8 mouse cellular contexts compared by ENCODE assay signal in genomic region chr6:116264836-116265235, GRCm38 (mm10). TPM values are rescaled to one million over a fixed set of nuclear protein-coding genes. Genes with fewer than 3 reads are reported as not detected.
DNase-seq lines count a peak whose midpoint lies in the region; ATAC-seq and TF ChIP-seq lines count a peak whose summit lies in the region.

No protein-coding gene starts in this region.

- H3K27me3 ChIP-seq in lung, embryonic 15.5 days, result no peaks in the 10 kb centered on the region
- H3K27me3 ChIP-seq in forebrain, embryonic 10.5 days (ENCODE audit: poor library complexity, severe bottlenecking), result no peaks in the 10 kb centered on the region
- H3K27me3 ChIP-seq in limb, embryonic 14.5 days (ENCODE audit: control insufficient read depth, insufficient read depth, low read length), result no peaks in the 10 kb centered on the region
- no peaks in the 10 kb centered on the region for H3K27me3 ChIP-seq in neural tube, embryonic 15.5 days (replicated peaks)

- H3K9me3 ChIP-seq in lung, embryonic 15.5 days, result no peaks in the 10 kb centered on the region
- H3K9me3 ChIP-seq in forebrain, embryonic 10.5 days, result no peaks in the 10 kb centered on the region
- no peaks in the 10 kb centered on the region for H3K9me3 ChIP-seq in limb, embryonic 14.5 days (ENCODE audit: control insufficient read depth, low read length)
- no peaks in the 10 kb centered on the region for H3K9me3 ChIP-seq in neural tube, embryonic 15.5 days (replicated peaks)

- H3K4me2 ChIP-seq in lung, embryonic 15.5 days, result peak overlapping the region; percentile 66
- H3K4me2 ChIP-seq in limb, embryonic 14.5 days (replicated peaks; ENCODE audit: low read depth, low read length, severe bottlenecking), result peak overlapping the region; percentile 74; the same call in 1 of the 2 replicates
- H3K4me2 ChIP-seq in neural tube, embryonic 15.5 days, result peak overlapping the region; percentile 77

- 77% methylated on average over 11 of the region's 11 CpGs for WGBS in lung, embryonic 15.5 days
- WGBS in forebrain, embryonic 10.5 days, result 87% methylated on average over 11 of the region's 11 CpGs
- 78% methylated on average over 11 of the region's 11 CpGs for WGBS in limb, embryonic 14.5 days
- 80% methylated on average over 11 of the region's 11 CpGs for WGBS in neural tube, embryonic 15.5 days

- peaks cover 12% of the 10 kb centered on the region; the same call in 1 of the 2 replicates for H3K4me1 ChIP-seq in lung, embryonic 15.5 days
- H3K4me1 ChIP-seq in forebrain, embryonic 10.5 days, result peaks cover 32% of the 10 kb centered on the region
- H3K4me1 ChIP-seq in limb, embryonic 14.5 days (ENCODE audit: control insufficient read depth, insufficient read depth, low read length), result peaks cover 3% of the 10 kb centered on the region; the same call in 1 of the 2 replicates
- H3K4me1 ChIP-seq in neural tube, embryonic 15.5 days, result peaks cover 17% of the 10 kb centered on the region

- H3K4me3 ChIP-seq in lung, embryonic 15.5 days, result peak overlapping the region; percentile 64; the same call in 1 of the 2 replicates
- H3K4me3 ChIP-seq in forebrain, embryonic 10.5 days, result peak overlapping the region; percentile 71
- H3K4me3 ChIP-seq in limb, embryonic 14.5 days (replicated peaks; ENCODE audit: low read length), result peak overlapping the region; percentile 57
- peak overlapping the region; percentile 66 for H3K4me3 ChIP-seq in neural tube, embryonic 15.5 days (replicated peaks)

- no peak for ATAC-seq in lung, embryonic 15.5 days (ENCODE audit: borderline replicate concordance, extremely low read depth, low FRiP score, low TSS enrichment)
- ATAC-seq in limb, embryonic 14.5 days (ENCODE audit: low FRiP score, low read depth), result no peak
- no peak for ATAC-seq in neural tube, embryonic 15.5 days (ENCODE audit: low FRiP score)
- no peak for ATAC-seq in inflammation-experienced regulatory T-cells, adult 6 months

- no peak for TF ChIP-seq POLR2A in limb, embryonic 14.5 days (IDR thresholded peaks at IDR 0.05; ENCODE audit: borderline replicate concordance, extremely low read depth, insufficient read depth, insufficient read length)

- H3K36me3 ChIP-seq in lung, embryonic 15.5 days, result peaks cover 8% of the 10 kb centered on the region; the same call in 1 of the 2 replicates
- H3K36me3 ChIP-seq in forebrain, embryonic 10.5 days (replicated peaks), result peaks cover 25% of the 10 kb centered on the region
- peaks cover 21% of the 10 kb centered on the region for H3K36me3 ChIP-seq in limb, embryonic 14.5 days (ENCODE audit: control insufficient read depth, insufficient read depth, low read length)
- H3K36me3 ChIP-seq in neural tube, embryonic 15.5 days, result peaks cover 22% of the 10 kb centered on the region

- DNase-seq in lung, postnatal 14 days, result no peak
- no peak for DNase-seq in forebrain, embryonic 10.5 days (ENCODE audit: extremely low spot score, low spot score)
- DNase-seq in limb, embryonic 14.5 days (ENCODE audit: low spot score), result no peak
- DNase-seq in left cerebral cortex, adult 18-20 months (ENCODE audit: low spot score in 2 of 2), result no peak
- DNase-seq in adrenal gland, postnatal 25 days, result no peak

- no peak overlapping the region for H3K9ac ChIP-seq in lung, embryonic 15.5 days
- no peak overlapping the region for H3K9ac ChIP-seq in limb, embryonic 14.5 days (ENCODE audit: low read depth, low read length, severe bottlenecking)
- no peak overlapping the region for H3K9ac ChIP-seq in neural tube, embryonic 15.5 days (replicated peaks)

- no peak overlapping the region for H3K27ac ChIP-seq in lung, embryonic 15.5 days
- peak overlapping the region; percentile 96 for H3K27ac ChIP-seq in forebrain, embryonic 10.5 days
- no peak overlapping the region for H3K27ac ChIP-seq in limb, embryonic 14.5 days (replicated peaks; ENCODE audit: low read depth, low read length)
- H3K27ac ChIP-seq in neural tube, embryonic 15.5 days (replicated peaks), result no peak overlapping the region

RNA-seq across cellular contexts. Expression of gene Zfand4, which starts 0.8 kb away (rescaled TPM):
- 6.3 and 6.5 TPM in 2 replicates for polyA plus RNA-seq in lung, embryonic 15.5 days (2015; fragmentation: Nextera tagmentation; extraction: Ambion mirVana)
- 8.1 and 8.2 TPM in 2 replicates for polyA plus RNA-seq in forebrain, embryonic 10.5 days (2016; fragmentation: Nextera tagmentation; extraction: Ambion mirVana)
- 3.7 and 4.7 TPM in 2 replicates for polyA plus RNA-seq in limb, embryonic 14.5 days (2012; rRNA removed)
- 6.5 and 8.2 TPM in 2 replicates for polyA plus RNA-seq in limb, embryonic 14.5 days (2014; fragmentation: Nextera tagmentation; extraction: Ambion mirVana)
- polyA plus RNA-seq in neural tube, embryonic 15.5 days (2015; fragmentation: Nextera tagmentation; extraction: Ambion mirVana), result 5.6 and 6.0 TPM in 2 replicates
- 1 to 10 TPM; 8.0 to 8.8 TPM for total RNA-seq in left cerebral cortex, adult 18-20 months (2021)
- polyA plus RNA-seq in inflammation-experienced regulatory T-cells, adult 6 months (2017; shearing (Covaris generic)), result 1 to 10 TPM in 2 of 3 experiments, under 1 TPM in 1; 0.75 to 4.5 (median 2.4) TPM
- 2.3 and 2.4 TPM in 2 replicates for total RNA-seq in adrenal gland, postnatal 25 days (2021)

RNA-seq across cellular contexts. Expression of gene Washc2, which starts 57.0 kb away (rescaled TPM):
- 38.7 and 41.9 TPM in 2 replicates for polyA plus RNA-seq in lung, embryonic 15.5 days (2015; fragmentation: Nextera tagmentation; extraction: Ambion mirVana)
- 47.5 and 49.2 TPM in 2 replicates for polyA plus RNA-seq in forebrain, embryonic 10.5 days (2016; fragmentation: Nextera tagmentation; extraction: Ambion mirVana)
- polyA plus RNA-seq in limb, embryonic 14.5 days (2012; rRNA removed), result 78.8 and 84.1 TPM in 2 replicates
- 38.0 and 46.2 TPM in 2 replicates for polyA plus RNA-seq in limb, embryonic 14.5 days (2014; fragmentation: Nextera tagmentation; extraction: Ambion mirVana)
- 62.3 and 65.8 TPM in 2 replicates for polyA plus RNA-seq in neural tube, embryonic 15.5 days (2015; fragmentation: Nextera tagmentation; extraction: Ambion mirVana)
- 10 to 100 TPM; 84.3 to 88.0 TPM for total RNA-seq in left cerebral cortex, adult 18-20 months (2021)
- 10 to 100 TPM; 32.1 to 46.4 (median 45.6) TPM for polyA plus RNA-seq in inflammation-experienced regulatory T-cells, adult 6 months (2017; shearing (Covaris generic))
- 48.3 and 56.0 TPM in 2 replicates for total RNA-seq in adrenal gland, postnatal 25 days (2021)
